Mouse (Mus musculus) lung, postnatal 0 days (tissue): Measurements from ENCODE around the gene Cldn7. TPM values are rescaled to one million over a fixed set of nuclear protein-coding genes. Genes with fewer than 3 reads are reported as not detected.

Source experiments
- ATAC-seq: fragments of 200-750 bp; cut with Nextera tagmentation; 2 replicates; pipeline ENCODE4 v1.8.0; 2017; ENCODE audit warnings: moderate library complexity
- DNase-seq: peaks from one replicate; pipeline ENCODE4 v3.0.0-alpha.2; 2016; ENCODE audit warnings: low spot score
- H3K27ac ChIP-seq: fragments of 300-500 bp; sonication (generic); 2 replicates; pipeline ENCODE4 v1.5.1; 2014; ENCODE audit warnings: antibody characterized with exemption, mild to moderate bottlenecking, low read length, mixed read lengths
- H3K27me3 ChIP-seq: fragments of 300-500 bp; sonication (generic); replicated peaks from 2 replicates; pipeline ENCODE4 v1.6.1; 2014; ENCODE audit warnings: low read length, mixed read lengths; ENCODE audit not compliant: insufficient read depth
- H3K36me3 ChIP-seq: fragments of 300-500 bp; sonication (generic); 2 replicates; pipeline ENCODE4 v1.6.1; 2014; ENCODE audit warnings: low read length, mixed read lengths; ENCODE audit not compliant: insufficient read depth
- H3K4me1 ChIP-seq: fragments of 300-500 bp; sonication (generic); 2 replicates; pipeline ENCODE4 v1.6.1; 2014; ENCODE audit warnings: antibody characterized with exemption, low read depth, low read length, mixed read lengths; ENCODE audit not compliant: insufficient read depth
- H3K4me2 ChIP-seq: fragments of 300-500 bp; sonication (generic); replicated peaks from 2 replicates; pipeline ENCODE4 v1.6.1; 2014; ENCODE audit warnings: low read depth, mild to moderate bottlenecking, low read length, moderate library complexity, mixed read lengths
- H3K4me3 ChIP-seq: fragments of 300-500 bp; sonication (generic); 2 replicates; pipeline ENCODE4 v1.5.1; 2014; ENCODE audit warnings: low read depth, low read length
- H3K9ac ChIP-seq: fragments of 300-500 bp; sonication (generic); replicated peaks from 2 replicates; pipeline ENCODE4 v1.6.1; 2014; ENCODE audit warnings: low read depth, mild to moderate bottlenecking
- H3K9me3 ChIP-seq: fragments of 300-500 bp; sonication (generic); 2 replicates; pipeline ENCODE4 v1.6.1; 2016; ENCODE audit warnings: low read length, mixed read lengths
- CTCF ChIP-seq: IDR thresholded peaks from 2 replicates; pipeline ENCODE4 v1.5.1; 2016; ENCODE audit warnings: antibody characterized with exemption, mild to moderate bottlenecking
- EP300 ChIP-seq: IDR thresholded peaks from 2 replicates; pipeline ENCODE4 v1.6.1; 2016; ENCODE audit warnings: antibody characterized with exemption, mild to moderate bottlenecking, control low read depth
- WGBS: fragments of 180-500 bp; shearing (Covaris S2); extraction: QIAGEN DNeasy Blood & Tissue Kit; methylation state at CpG from one replicate; pipeline ENCODE4 v1.1.7; 2014; 5-methylcytosine and 5-hydroxymethylcytosine counted together
- polyA plus RNA-seq: library from polyadenylated mRNA; unstranded; fragments of >200 nt; fragmentation: Nextera tagmentation; extraction: Ambion mirVana; gene quantifications from 2 replicates; pipeline ENCODE4 v1.2.1, GENCODE M21; 2015

Cldn7 gene
- polyA plus RNA-seq, 1 experiment from 2014 or later: 230 TPM

GRCm38 (mm10) chr11:69918118-69918517, 46.5 kb upstream of the Cldn7 start:
- no peaks in the 10 kb centered on the region for H3K9me3 ChIP-seq
- no peak overlapping the region for H3K9ac ChIP-seq
- no peak for ATAC-seq
- H3K4me1 ChIP-seq: peaks cover 16% of the 10 kb centered on the region; the same call in 1 of the 2 replicates
- peaks cover 30% of the 10 kb centered on the region for H3K36me3 ChIP-seq
- H3K27me3 ChIP-seq: no peaks in the 10 kb centered on the region
- DNase-seq: no peak
- TF ChIP-seq CTCF: no peak
- no peak for TF ChIP-seq EP300
- 75% methylated on average over 5 of the region's 5 CpGs for WGBS
- H3K4me3 ChIP-seq: no peak overlapping the region
- no peak overlapping the region for H3K27ac ChIP-seq
- no peak overlapping the region for H3K4me2 ChIP-seq

- H3K9ac ChIP-seq: peak overlapping the region; percentile 89; the same call in 1 of the 2 replicates
- H3K27ac ChIP-seq: peak overlapping the region; percentile 96
- no peaks in the 10 kb centered on the region for H3K9me3 ChIP-seq
- H3K4me2 ChIP-seq: peak overlapping the region; percentile 99
- no peak for ATAC-seq
- H3K36me3 ChIP-seq: peaks cover 30% of the 10 kb centered on the region
- H3K4me1 ChIP-seq: peaks cover 16% of the 10 kb centered on the region; the same call in 1 of the 2 replicates
- H3K4me3 ChIP-seq: peak overlapping the region; percentile 92; the same call in 1 of the 2 replicates
- DNase-seq: no peak
- H3K27me3 ChIP-seq: no peaks in the 10 kb centered on the region
- TF ChIP-seq EP300 (no peak), CTCF (no peak)
- 66% methylated on average over 9 of the region's 9 CpGs for WGBS
These were observed 45.5 kb upstream of the Cldn7 start for GRCm38 (mm10) chr11:69919053-69919452.

- Histone ChIP-seq H3K9me3 (no peaks in the 10 kb centered on the region), H3K4me1 (peaks cover 12% of the 10 kb centered on the region; the same call in 1 of the 2 replicates), H3K27ac (peak overlapping the region; percentile 96), H3K4me2 (peak overlapping the region; percentile 99), H3K27me3 (no peaks in the 10 kb centered on the region), H3K36me3 (peaks cover 30% of the 10 kb centered on the region), H3K9ac (peak overlapping the region; percentile 89), H3K4me3 (peak overlapping the region; percentile 92)
- WGBS: 2% methylated on average over 17 of the region's 17 CpGs
- TF ChIP-seq EP300 (no peak), CTCF (no peak)
- DNase-seq: peak; percentile 94
- peak; percentile 35 for ATAC-seq
These were observed 44.8 kb upstream of the Cldn7 start for GRCm38 (mm10) chr11:69919661-69920265.

GRCm38 (mm10) chr11:69920266-69921031, 44.1 kb upstream of the Cldn7 start:
- under 1% methylated on average over 39 of the region's 65 CpGs for WGBS
- Histone ChIP-seq H3K27ac (peak overlapping the region; percentile 96), H3K4me2 (peak overlapping the region; percentile 99), H3K27me3 (no peaks in the 10 kb centered on the region), H3K4me3 (peak overlapping the region; percentile 92), H3K36me3 (peaks cover 26% of the 10 kb centered on the region), H3K9ac (peak overlapping the region; percentile 89), H3K9me3 (no peaks in the 10 kb centered on the region), H3K4me1 (peaks cover 8% of the 10 kb centered on the region; the same call in 1 of the 2 replicates)
- no peak for TF ChIP-seq EP300
- no peak for TF ChIP-seq CTCF
- DNase-seq: no peak
- peak; percentile 16 for ATAC-seq

- peak; percentile 80 for TF ChIP-seq CTCF
- no peak for TF ChIP-seq EP300
- Histone ChIP-seq H3K9ac (peak within 1 kb of the TSS; percentile 89), H3K4me2 (peak within 1 kb of the TSS; percentile 99), H3K4me3 (peak within 1 kb of the TSS; percentile 92), H3K27ac (peak within 1 kb of the TSS; percentile 96), H3K36me3 (peaks cover 19% of the 10 kb centered on the region), H3K4me1 (peaks cover 8% of the 10 kb centered on the region; the same call in 1 of the 2 replicates), H3K27me3 (no peaks in the 10 kb centered on the region), H3K9me3 (no peaks in the 10 kb centered on the region)
- DNase-seq: peak; percentile 100
- ATAC-seq: peak; percentile 95
- under 1% methylated on average over 66 of the region's 78 CpGs for WGBS
These were observed 43.2 kb upstream of the Cldn7 start, which contains the start of gene Eif5a for GRCm38 (mm10) chr11:69921114-69922011. Gene Eif5a, minus strand, starts transcription at chr11:69921958.
